Comparison of ENCODE assay signal across 8 mouse cellular contexts in the genomic region with DNA sequence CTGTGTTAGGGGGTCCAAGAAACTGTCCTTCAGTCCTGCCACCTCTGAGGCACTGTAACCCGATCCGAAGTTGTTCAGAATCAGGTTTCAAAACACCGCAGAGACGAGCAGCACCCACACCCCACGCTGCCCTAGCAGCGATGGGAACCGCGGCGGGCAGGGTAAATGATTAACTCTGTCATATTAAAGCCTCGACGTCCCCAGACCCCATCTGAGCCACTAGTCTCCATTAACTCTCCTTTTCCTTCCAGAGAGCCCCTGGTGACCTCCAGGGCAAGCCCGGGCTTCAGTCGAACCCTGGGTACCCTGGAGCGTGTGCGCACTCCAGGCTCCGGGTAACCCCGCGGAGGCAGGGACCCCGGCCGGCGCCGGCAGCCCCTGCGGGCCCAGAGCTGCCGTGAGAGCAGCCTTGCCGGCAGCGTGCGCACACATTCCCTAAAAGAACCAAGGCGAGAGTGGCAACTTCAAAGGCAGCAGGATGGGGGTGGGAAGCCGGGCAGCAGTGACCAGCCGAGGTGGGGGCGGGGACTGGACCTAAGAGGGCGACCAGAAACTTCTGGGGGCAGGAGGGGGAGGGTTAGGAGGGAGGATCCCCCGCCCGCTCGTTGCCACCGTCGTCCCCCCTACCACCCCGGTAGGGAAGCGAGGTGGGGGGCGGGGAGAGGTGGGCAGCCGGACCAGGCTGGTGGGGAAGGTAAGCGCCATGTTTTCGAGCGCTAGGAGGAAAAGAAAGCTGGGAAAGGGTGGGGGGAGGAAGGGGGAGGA. TPM values are rescaled to one million over a fixed set of nuclear protein-coding genes. Genes with fewer than 3 reads are reported as not detected.
A peak's percentile ranks its signal among the peaks of the same experiment; 100 is the strongest.
DNase-seq lines count a peak whose midpoint lies in the region; ATAC-seq and TF ChIP-seq lines count a peak whose summit lies in the region.

No protein-coding gene starts in this region.

- H3K9ac ChIP-seq in liver, adult 2 months (ENCODE audit: low read depth, low read length), result no peak overlapping the region; the same call in 1 of the 2 replicates
- H3K9ac ChIP-seq in forebrain, embryonic 15.5 days (replicated peaks), result peak overlapping the region; percentile 52
- peak overlapping the region; percentile 71 for H3K9ac ChIP-seq in hindbrain, embryonic 16.5 days (ENCODE audit: low read depth, low read length)
- H3K9ac ChIP-seq in liver, embryonic 12.5 days, result peak overlapping the region; percentile 25

- TF ChIP-seq POLR2A in liver, adult 2 months (IDR thresholded peaks at IDR 0.05; ENCODE audit: extremely low read depth, insufficient read depth, low read length), result no peak

- WGBS in liver, adult 2 months, result under 1% methylated on average over 44 of the region's 44 CpGs
- WGBS in forebrain, embryonic 15.5 days, result under 1% methylated on average over 44 of the region's 44 CpGs
- WGBS in hindbrain, embryonic 16.5 days, result 1% methylated on average over 44 of the region's 44 CpGs
- WGBS in liver, embryonic 12.5 days (ENCODE audit: insufficient replicate concordance), result under 1% methylated on average over 43 of the region's 44 CpGs

- peak; percentile 58 for ATAC-seq in forebrain, embryonic 15.5 days (replicated peaks)
- ATAC-seq in hindbrain, embryonic 16.5 days, result no peak
- ATAC-seq in liver, embryonic 12.5 days, result 0 out of 2 replicates have a peak, but pooled peaks have one; percentile 17

- H3K36me3 ChIP-seq in liver, adult 2 months (ENCODE audit: control insufficient read depth, insufficient read depth, low read length), result no peaks in the 10 kb centered on the region
- H3K36me3 ChIP-seq in forebrain, embryonic 15.5 days, result no peaks in the 10 kb centered on the region
- H3K36me3 ChIP-seq in hindbrain, embryonic 16.5 days (ENCODE audit: control insufficient read depth, insufficient read depth, low read length), result no peaks in the 10 kb centered on the region
- H3K36me3 ChIP-seq in liver, embryonic 12.5 days, result no peaks in the 10 kb centered on the region

- H3K4me3 ChIP-seq in liver, adult 2 months (ENCODE audit: insufficient read depth, low read depth, low read length), result peak overlapping the region; percentile 59
- peak overlapping the region; percentile 70 for H3K4me3 ChIP-seq in forebrain, embryonic 15.5 days
- H3K4me3 ChIP-seq in hindbrain, embryonic 16.5 days (ENCODE audit: low read length), result peak overlapping the region; percentile 77
- peak overlapping the region; percentile 58 for H3K4me3 ChIP-seq in liver, embryonic 12.5 days

- TF ChIP-seq CTCF in liver, adult 2 months (IDR thresholded peaks at IDR 0.05; ENCODE audit: low read depth, low read length), result no peak

- no peak for DNase-seq in liver, adult 2 months (ENCODE audit: extremely low read depth, low read depth, low spot score)
- DNase-seq in liver, result no peak
- DNase-seq in adrenal gland, postnatal 4 days (ENCODE audit: low spot score in 2 of 2), result peak; percentile 6 to 14
- peak; percentile 13 for DNase-seq in naive thymus-derived CD4-positive, alpha-beta T cell, adult 2 months (ENCODE audit: low read depth)
- no peak for DNase-seq in spleen, adult 12 weeks (ENCODE audit: low spot score)

- H3K9me3 ChIP-seq in forebrain, embryonic 15.5 days, result no peaks in the 10 kb centered on the region
- H3K9me3 ChIP-seq in hindbrain, embryonic 16.5 days (ENCODE audit: control insufficient read depth, low read length), result no peaks in the 10 kb centered on the region
- H3K9me3 ChIP-seq in liver, embryonic 12.5 days (replicated peaks), result no peaks in the 10 kb centered on the region

- H3K4me1 ChIP-seq in liver, adult 2 months (ENCODE audit: control insufficient read depth, insufficient read depth, low read length), result peaks cover 6% of the 10 kb centered on the region
- H3K4me1 ChIP-seq in forebrain, embryonic 15.5 days, result peaks cover 29% of the 10 kb centered on the region
- H3K4me1 ChIP-seq in hindbrain, embryonic 16.5 days (ENCODE audit: control insufficient read depth, insufficient read depth, low read depth, low read length), result peaks cover 13% of the 10 kb centered on the region
- H3K4me1 ChIP-seq in liver, embryonic 12.5 days, result peaks cover 32% of the 10 kb centered on the region

- peak overlapping the region; percentile 91 for H3K4me2 ChIP-seq in forebrain, embryonic 15.5 days (replicated peaks)
- H3K4me2 ChIP-seq in hindbrain, embryonic 16.5 days (ENCODE audit: low read length), result peak overlapping the region; percentile 100
- H3K4me2 ChIP-seq in liver, embryonic 12.5 days, result peak overlapping the region; percentile 83

- H3K27me3 ChIP-seq in liver, adult 2 months (ENCODE audit: control insufficient read depth, insufficient read depth, low read length), result peaks cover 25% of the 10 kb centered on the region
- peaks cover 12% of the 10 kb centered on the region; the same call in 1 of the 2 replicates for H3K27me3 ChIP-seq in forebrain, embryonic 15.5 days
- H3K27me3 ChIP-seq in hindbrain, embryonic 16.5 days (replicated peaks; ENCODE audit: control insufficient read depth, insufficient read depth, low read length), result peaks cover 9% of the 10 kb centered on the region
- H3K27me3 ChIP-seq in liver, embryonic 12.5 days (replicated peaks), result peaks cover 77% of the 10 kb centered on the region

- H3K27ac ChIP-seq in liver, adult 2 months (replicated peaks; ENCODE audit: insufficient read depth, low read depth, low read length), result no peak overlapping the region
- H3K27ac ChIP-seq in forebrain, embryonic 15.5 days (replicated peaks), result no peak overlapping the region
- H3K27ac ChIP-seq in hindbrain, embryonic 16.5 days (ENCODE audit: low read depth, low read length), result no peak overlapping the region
- no peak overlapping the region for H3K27ac ChIP-seq in liver, embryonic 12.5 days

- H3K79me2 ChIP-seq in liver, adult 2 months (ENCODE audit: control insufficient read depth, insufficient read depth, low read length), result no peaks in the 10 kb centered on the region

RNA-seq across cellular contexts. Expression of a gene that starts 1.5 kb away (rescaled TPM):
- total RNA-seq in liver, adult 2 months (2014; rRNA removed), result under 0.01 and 0.09 TPM in 2 replicates
- not detected in 2 replicates for polyA plus RNA-seq in liver, adult 2 months (2012; rRNA removed)
- total RNA-seq in adrenal gland, postnatal 4 days (2021), result 1 to 10 TPM; 2.9 to 3.7 TPM
- polyA plus RNA-seq in forebrain, embryonic 15.5 days (2015; fragmentation: Nextera tagmentation; extraction: Ambion mirVana), result 0.39 and 0.56 TPM in 2 replicates
- polyA plus RNA-seq in hindbrain, embryonic 16.5 days (2015; fragmentation: Nextera tagmentation; extraction: Ambion mirVana), result 0.24 and 0.47 TPM in 2 replicates
- 0.18 and 0.29 TPM in 2 replicates for polyA plus RNA-seq in liver, embryonic 12.5 days (2016; fragmentation: Nextera tagmentation; extraction: Ambion mirVana)

RNA-seq across cellular contexts. Expression of a gene that starts 11.8 kb away (rescaled TPM):
- 8.1 and 10.6 TPM in 2 replicates for total RNA-seq in liver, adult 2 months (2014; rRNA removed)
- 2.4 and 3.4 TPM in 2 replicates for polyA plus RNA-seq in liver, adult 2 months (2012; rRNA removed)
- total RNA-seq in adrenal gland, postnatal 4 days (2021), result 10 to 100 TPM; 32.9 to 35.0 TPM
- polyA plus RNA-seq in forebrain, embryonic 15.5 days (2015; fragmentation: Nextera tagmentation; extraction: Ambion mirVana), result 16.3 and 16.5 TPM in 2 replicates
- polyA plus RNA-seq in hindbrain, embryonic 16.5 days (2015; fragmentation: Nextera tagmentation; extraction: Ambion mirVana), result 16.2 and 17.4 TPM in 2 replicates
- polyA plus RNA-seq in liver, embryonic 12.5 days (2016; fragmentation: Nextera tagmentation; extraction: Ambion mirVana), result 14.1 and 16.7 TPM in 2 replicates

RNA-seq across cellular contexts. Expression of a gene that starts 58.1 kb away (rescaled TPM):
- 0.09 TPM in 1 of 2 replicates, not detected in the other for total RNA-seq in liver, adult 2 months (2014; rRNA removed)
- polyA plus RNA-seq in liver, adult 2 months (2012; rRNA removed), result not detected in 2 replicates
- total RNA-seq in adrenal gland, postnatal 4 days (2021), result 1 to 10 TPM; 4.0 to 5.6 TPM
- 0.25 and 0.29 TPM in 2 replicates for polyA plus RNA-seq in forebrain, embryonic 15.5 days (2015; fragmentation: Nextera tagmentation; extraction: Ambion mirVana)
- polyA plus RNA-seq in hindbrain, embryonic 16.5 days (2015; fragmentation: Nextera tagmentation; extraction: Ambion mirVana), result 0.58 and 1.5 TPM in 2 replicates
- polyA plus RNA-seq in liver, embryonic 12.5 days (2016; fragmentation: Nextera tagmentation; extraction: Ambion mirVana), result 0.19 and 1.1 TPM in 2 replicates

Comparison
In these comparisons a context has a peak if more than half of its experiments do, and no peak if none do; other contexts are left out.
1. DNase-seq: peak in adrenal gland, postnatal 4 days (2 of 2) and naive thymus-derived CD4-positive, alpha-beta T cell, adult 2 months (single experiment); none in liver, adult 2 months (single experiment), liver (single experiment) and spleen, adult 12 weeks (single experiment).
2. Peak in every context shown above with its lines, with median percentiles within 50 percentile points of each other: H3K4me3 ChIP-seq and H3K4me2 ChIP-seq.